In genomic region chr16:24933691-24934090, GRCm38 (mm10) we compare ENCODE assay signal across 12 mouse cellular contexts.
A peak's percentile ranks its signal among the peaks of the same experiment; 100 is the strongest.
DNase-seq lines count a peak whose midpoint lies in the region; ATAC-seq and TF ChIP-seq lines count a peak whose summit lies in the region.
"Had no signal": no experiment of that assay in that cellular context is flagged by ENCODE, and none has a peak within 500 bp of the region (broad histone marks: within the 10 kb centered on the region; RNA-seq: fewer than 3 reads in every experiment).

No protein-coding gene starts in this region.

- no peak overlapping the region for H3K4me2 ChIP-seq in liver, embryonic 12.5 days
- H3K4me2 ChIP-seq: forebrain, embryonic 13.5 days; limb, embryonic 13.5 days had no signal

- no peak for ATAC-seq in liver, embryonic 12.5 days
- ATAC-seq in monocyte, adult 5-6 weeks (replicated peaks; ENCODE audit: insufficient number of reproducible peaks, low FRiP score, low TSS enrichment, poor library complexity, severe bottlenecking), result peak; percentile 94
- ATAC-seq in erythroblast, adult 5-6 weeks (replicated peaks; ENCODE audit: low FRiP score, poor library complexity, severe bottlenecking), result no peak
- ATAC-seq: CD4-positive, CD25-positive, alpha-beta regulatory T cell, adult 4 months; forebrain, embryonic 13.5 days had no signal

- peak overlapping the region; percentile 38; the same call in 1 of the 2 replicates for H3K9ac ChIP-seq in liver, adult 2 months (ENCODE audit: low read depth, low read length)
- H3K9ac ChIP-seq in liver, embryonic 12.5 days, result no peak overlapping the region
- H3K9ac ChIP-seq: forebrain, embryonic 13.5 days; limb, embryonic 13.5 days had no signal

- DNase-seq in gastrocnemius, adult 18-20 months (ENCODE audit: low spot score), result peak; percentile 63
- no peak for DNase-seq in gastrocnemius, postnatal 10 days
- peak; percentile 84 for DNase-seq in liver, adult 2 months (ENCODE audit: extremely low read depth, low read depth, low spot score)
- peak; percentile 99 for DNase-seq in fat pad, adult 2 months (ENCODE audit: extremely low read depth, low read depth, low spot score)
- no peak for DNase-seq in cerebellum, adult 11 months
- DNase-seq: cerebellum, postnatal 25 days had no signal

- no peak for TF ChIP-seq CTCF in liver, adult 2 months (IDR thresholded peaks at IDR 0.05; ENCODE audit: low read depth, low read length)

- no peak for TF ChIP-seq POLR2A in liver, adult 2 months (IDR thresholded peaks at IDR 0.05; ENCODE audit: extremely low read depth, insufficient read depth, low read length)

- peaks cover 12% of the 10 kb centered on the region for H3K4me1 ChIP-seq in liver, adult 2 months (ENCODE audit: control insufficient read depth, insufficient read depth, low read length)
- H3K4me1 ChIP-seq in liver, embryonic 12.5 days, result no peaks in the 10 kb centered on the region
- H3K4me1 ChIP-seq: forebrain, embryonic 13.5 days had no signal

- peak overlapping the region; percentile 74 for H3K27ac ChIP-seq in liver, adult 2 months (replicated peaks; ENCODE audit: insufficient read depth, low read depth, low read length)
- no peak overlapping the region for H3K27ac ChIP-seq in liver, embryonic 12.5 days
- H3K27ac ChIP-seq: forebrain, embryonic 13.5 days; limb, embryonic 13.5 days had no signal

- no peaks in the 10 kb centered on the region for H3K79me2 ChIP-seq in liver, adult 2 months (ENCODE audit: control insufficient read depth, insufficient read depth, low read length)

- H3K36me3 ChIP-seq in liver, adult 2 months (ENCODE audit: control insufficient read depth, insufficient read depth, low read length), result no peaks in the 10 kb centered on the region
- no peaks in the 10 kb centered on the region for H3K36me3 ChIP-seq in liver, embryonic 12.5 days
- H3K36me3 ChIP-seq: limb, embryonic 13.5 days had no signal

- H3K27me3 ChIP-seq in liver, adult 2 months (ENCODE audit: control insufficient read depth, insufficient read depth, low read length), result no peaks in the 10 kb centered on the region
- no peaks in the 10 kb centered on the region for H3K27me3 ChIP-seq in liver, embryonic 12.5 days (replicated peaks)
- H3K27me3 ChIP-seq: forebrain, embryonic 13.5 days; limb, embryonic 13.5 days had no signal

- no peaks in the 10 kb centered on the region for H3K9me3 ChIP-seq in liver, embryonic 12.5 days (replicated peaks)
- H3K9me3 ChIP-seq: forebrain, embryonic 13.5 days; limb, embryonic 13.5 days had no signal

- no peak overlapping the region; the same call in 1 of the 2 replicates for H3K4me3 ChIP-seq in liver, adult 2 months (ENCODE audit: insufficient read depth, low read depth, low read length)
- H3K4me3 ChIP-seq in liver, embryonic 12.5 days, result no peak overlapping the region
- H3K4me3 ChIP-seq: forebrain, embryonic 13.5 days; limb, embryonic 13.5 days had no signal

- WGBS in liver, adult 2 months, result 26% methylated on average over 4 of the region's 4 CpGs
- 72% methylated on average over 4 of the region's 4 CpGs for WGBS in liver, embryonic 12.5 days (ENCODE audit: insufficient replicate concordance)

Comparison
In these comparisons a context has a peak if more than half of its experiments do, and no peak if none do; other contexts are left out.
1. DNase-seq: peak in gastrocnemius, adult 18-20 months (single experiment), liver, adult 2 months (single experiment) and fat pad, adult 2 months (single experiment); none in gastrocnemius, postnatal 10 days (single experiment) and cerebellum, adult 11 months (single experiment).